Mouse (Mus musculus): ENCODE measurements at regions not wholly inside any gene's neighbourhood (a gene's known extent, or its start where the extent isn't known, plus 50 kb on each side); places are given as distances from the start of the nearest gene placed in this dataset.
A peak's percentile ranks its signal among the peaks of the same experiment; 100 is the strongest.

DNA sequence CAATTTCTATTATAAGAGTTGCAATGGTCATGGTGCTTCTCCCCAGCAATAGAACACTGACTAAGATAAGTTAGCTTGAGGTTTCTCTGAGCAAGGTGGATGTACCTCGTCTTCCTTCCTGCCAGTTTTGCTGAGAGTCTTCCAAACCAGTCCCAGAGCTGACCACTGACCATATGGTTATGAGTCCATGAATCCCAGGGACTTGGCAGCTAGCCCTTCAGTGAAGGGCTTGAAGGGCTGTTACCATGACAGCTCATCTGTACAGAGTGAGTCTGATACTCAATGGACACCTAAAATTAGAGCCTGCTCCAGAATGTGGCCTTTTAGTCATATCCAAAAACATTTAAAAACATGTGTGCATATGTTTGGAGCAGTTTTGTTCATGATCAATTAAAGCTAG is 297.5 kb upstream of the Thsd7b start:
- DNase-seq (ENCODE audit: low spot score in 2 of 2), result no peak

GRCm38 (mm10) chr1:128951436-128951835 is 321.7 kb upstream of the Thsd7b start:
- DNase-seq (ENCODE audit: low spot score in 2 of 2), result no peak

GRCm38 (mm10) chr1:128950512-128950911 is 322.6 kb upstream of the Thsd7b start:
- no peak for DNase-seq (ENCODE audit: low spot score in 2 of 2)

- DNase-seq (ENCODE audit: low spot score in 2 of 2), result no peak
Observed at GRCm38 (mm10) chr1:128914811-128915210, 322.7 kb upstream of the Cxcr4 start.

DNA sequence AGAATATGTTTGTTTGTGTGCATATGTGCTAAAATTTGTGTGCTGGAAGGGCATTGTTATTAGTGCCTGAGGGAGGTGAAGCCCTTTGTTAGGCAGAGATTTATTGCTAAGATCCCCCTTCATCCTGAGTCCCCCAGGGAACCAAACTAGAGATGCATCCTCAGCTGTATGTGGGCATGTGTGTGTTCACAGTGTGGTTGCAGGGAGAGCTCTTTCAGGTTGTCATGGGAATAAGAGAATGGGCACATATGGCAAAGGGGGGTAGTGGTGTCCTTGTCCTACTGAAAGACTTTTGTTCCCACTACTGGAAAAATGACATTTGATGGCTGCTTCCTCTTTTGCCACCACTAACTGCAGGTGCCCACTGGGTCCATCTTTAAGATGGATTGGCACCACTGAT is 320.4 kb upstream of the Cxcr4 start:
- no peak for DNase-seq (ENCODE audit: low spot score in 2 of 2)

DNA sequence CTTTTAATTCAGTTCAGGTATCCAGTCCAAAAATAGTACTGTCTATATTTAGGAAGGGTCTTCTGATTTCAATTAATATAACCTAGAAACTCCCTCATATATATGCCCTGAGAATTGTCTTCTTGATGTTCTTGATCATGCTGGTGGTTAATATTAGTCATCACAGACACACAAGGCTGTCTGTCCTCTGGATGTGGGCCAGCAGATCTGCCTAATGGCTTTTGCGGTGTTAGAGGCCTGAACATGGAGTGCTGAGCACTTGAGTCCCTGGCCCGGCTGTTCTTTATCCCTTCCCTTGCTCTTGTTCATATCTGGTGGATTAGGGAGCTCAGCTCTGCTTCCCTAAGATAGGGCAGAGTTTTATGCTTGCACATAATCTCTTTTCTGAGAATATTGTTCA is 315.5 kb upstream of the Cxcr4 start:
- DNase-seq (ENCODE audit: low spot score in 2 of 2), result no peak

DNA sequence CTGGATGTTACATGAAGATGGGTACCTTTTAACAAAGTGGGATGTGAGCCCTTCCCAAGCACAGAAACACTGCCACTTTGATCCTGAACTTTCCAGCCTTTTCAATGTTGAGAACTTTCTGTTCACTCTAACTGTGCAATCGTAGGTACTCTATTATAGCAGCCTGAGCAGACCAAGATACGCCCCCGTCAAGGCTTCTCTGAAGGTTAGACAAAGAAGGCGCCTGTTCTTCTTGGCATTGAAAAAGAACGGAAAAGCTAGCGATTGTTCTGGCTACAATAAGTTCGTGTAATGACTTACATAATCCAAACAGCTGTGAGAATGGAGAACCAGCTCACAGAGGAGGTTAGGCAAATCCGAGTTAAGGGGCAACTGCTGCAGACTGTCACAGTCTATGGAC is 305.9 kb upstream of the Cxcr4 start:
- DNase-seq (ENCODE audit: low spot score in 2 of 2), result no peak

- no peak for DNase-seq (ENCODE audit: low spot score in 2 of 2)
Observed at GRCm38 (mm10) chr1:128894546-128894945, 302.5 kb upstream of the Cxcr4 start.

- DNase-seq (ENCODE audit: low spot score in 2 of 2), result no peak
Observed at GRCm38 (mm10) chr1:128878291-128878690, 286.2 kb upstream of the Cxcr4 start.

GRCm38 (mm10) chr1:128875289-128875688 is 283.2 kb upstream of the Cxcr4 start:
- no peak for DNase-seq (ENCODE audit: low spot score in 2 of 2)

DNA sequence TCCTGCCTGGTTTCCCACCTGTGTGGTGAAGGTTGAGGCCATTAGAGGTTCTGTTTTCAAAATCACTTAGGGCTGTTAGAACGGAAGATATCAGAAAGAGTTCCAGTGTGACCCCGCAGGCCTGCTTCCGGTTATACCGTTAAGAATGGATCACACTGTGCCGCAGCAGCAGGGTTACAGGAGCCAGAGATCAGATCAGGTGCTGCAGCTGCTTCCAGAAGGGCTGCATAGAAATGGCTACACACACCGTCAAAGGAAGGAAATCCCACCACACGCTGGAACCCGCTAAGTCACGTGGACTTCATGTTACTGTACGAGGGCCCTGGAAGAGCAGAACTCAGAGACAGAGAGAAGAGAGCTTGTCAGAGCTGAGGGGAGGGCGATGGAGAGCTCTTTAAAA is 282.1 kb upstream of the Cxcr4 start:
- DNase-seq (ENCODE audit: low spot score in 2 of 2), result no peak

GRCm38 (mm10) chr1:128868761-128869160 is 276.7 kb upstream of the Cxcr4 start:
- no peak for DNase-seq (ENCODE audit: low spot score in 2 of 2)

GRCm38 (mm10) chr1:128860537-128860936 is 268.4 kb upstream of the Cxcr4 start:
- no peak for DNase-seq (ENCODE audit: low spot score in 2 of 2)

GRCm38 (mm10) chr1:128860094-128860493 is 268.0 kb upstream of the Cxcr4 start:
- DNase-seq (ENCODE audit: low spot score in 2 of 2), result no peak

DNA sequence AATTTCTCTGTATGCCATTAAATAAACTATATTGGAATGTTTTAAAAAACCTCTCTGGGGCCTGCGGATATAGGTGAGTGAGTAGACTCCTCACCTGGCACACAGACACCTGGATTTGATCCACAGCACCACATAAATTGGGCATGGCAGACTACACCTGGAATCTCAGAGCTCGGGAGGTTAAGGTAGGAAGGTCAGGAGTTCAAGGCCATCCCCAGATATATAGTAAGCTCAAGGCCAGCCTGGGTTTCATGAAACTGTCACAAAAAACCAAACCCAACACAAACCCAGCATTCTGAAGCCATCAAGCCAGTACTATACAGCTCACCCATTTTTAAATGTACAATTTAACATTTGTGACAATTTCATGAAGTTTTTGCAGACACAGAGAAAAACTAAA is 266.6 kb upstream of the Cxcr4 start:
- no peak for DNase-seq (ENCODE audit: low spot score in 2 of 2)

DNA sequence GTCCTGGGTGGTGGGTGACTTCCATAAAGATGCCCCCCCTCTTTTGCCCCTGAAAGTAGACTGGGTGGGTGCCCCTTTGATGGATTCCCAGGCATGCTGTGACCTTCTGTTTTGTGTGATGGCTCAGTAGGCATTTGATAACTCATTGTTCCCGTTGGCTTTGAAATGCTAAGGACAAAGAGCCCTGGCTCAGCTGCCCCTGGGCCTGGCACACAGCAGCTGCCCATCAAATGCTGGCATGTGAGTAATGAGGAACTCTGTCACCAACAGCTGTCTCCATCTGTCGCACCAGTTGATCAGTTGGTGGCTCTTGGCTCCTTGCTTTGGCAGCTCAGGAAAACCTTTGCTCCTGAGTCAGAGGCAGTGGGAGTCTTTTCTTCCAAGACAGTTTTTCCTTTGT is 264.8 kb upstream of the Cxcr4 start:
- no peak for DNase-seq (ENCODE audit: low spot score in 2 of 2)

GRCm38 (mm10) chr1:128854649-128855048 is 262.6 kb upstream of the Cxcr4 start:
- DNase-seq (ENCODE audit: low spot score in 2 of 2), result no peak

- no peak for DNase-seq (ENCODE audit: low spot score in 2 of 2)
Observed at GRCm38 (mm10) chr1:128853286-128853685, 261.2 kb upstream of the Cxcr4 start.

- DNase-seq (ENCODE audit: low spot score in 2 of 2), result no peak
Observed at GRCm38 (mm10) chr1:128837361-128837760, 245.3 kb upstream of the Cxcr4 start.

DNA sequence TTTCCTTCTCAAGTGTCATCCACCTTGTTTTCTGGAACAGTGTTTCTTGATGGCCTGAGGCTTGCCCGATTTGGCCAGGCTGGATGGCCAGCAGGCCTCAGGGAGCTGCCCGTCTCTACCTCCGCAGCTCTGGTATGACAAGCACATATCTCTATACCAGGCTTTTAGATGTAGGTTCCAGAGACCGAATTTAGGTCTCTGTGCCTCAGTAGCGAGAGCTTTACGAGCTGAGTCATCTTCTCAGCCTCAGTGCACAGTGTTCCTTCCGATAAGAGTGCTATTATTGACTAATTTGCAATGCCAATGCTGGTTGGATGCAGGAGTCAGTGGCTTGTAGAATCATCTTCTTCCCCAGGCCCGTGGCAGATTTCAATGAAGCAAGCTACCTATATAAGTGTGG is 243.4 kb upstream of the Cxcr4 start:
- DNase-seq (ENCODE audit: low spot score in 2 of 2), result no peak

DNA sequence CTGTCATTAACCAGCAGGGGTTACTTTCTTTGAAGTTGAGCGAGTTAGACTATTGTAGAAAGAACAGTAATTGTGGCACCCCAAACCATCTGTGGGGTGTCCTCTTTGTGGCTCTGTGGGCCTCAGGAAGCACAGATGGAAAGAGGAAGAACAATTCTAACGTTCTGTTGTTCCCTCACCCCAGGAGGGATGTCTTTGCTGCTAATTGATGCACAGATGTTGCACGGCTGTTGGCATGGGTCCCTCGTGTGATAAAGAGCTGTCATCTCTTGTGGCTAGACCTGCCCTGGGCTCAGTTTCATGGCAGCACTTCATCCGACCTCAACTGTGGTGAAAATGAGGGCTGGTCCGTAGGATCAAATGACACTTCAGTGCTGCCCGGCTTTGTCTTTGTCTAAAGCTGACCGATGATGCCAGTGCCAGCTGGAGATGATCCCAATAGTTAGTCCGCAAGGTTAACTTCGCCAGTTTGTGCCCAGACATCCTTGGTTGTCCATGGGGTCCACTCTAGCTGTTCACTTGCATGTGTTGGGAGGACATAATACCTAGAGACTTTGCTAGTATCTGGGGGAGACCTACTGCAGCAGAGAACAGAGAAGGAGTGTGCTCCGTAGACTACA is 241.1 kb upstream of the Cxcr4 start:
- no peak for DNase-seq (ENCODE audit: low spot score in 2 of 2)

GRCm38 (mm10) chr1:128832201-128832883 is 240.2 kb upstream of the Cxcr4 start:
- peak; percentile 59 to 84 for DNase-seq (ENCODE audit: low spot score in 2 of 2)

GRCm38 (mm10) chr1:128830671-128831240 is 238.7 kb upstream of the Cxcr4 start:
- DNase-seq (ENCODE audit: low spot score in 2 of 2), result peak in 1 of 2 experiments; percentile 55
